Mouse (Mus musculus) intestine, embryonic 15.5 days (tissue): ENCODE data around the gene Ccpg1. TPM values are rescaled to one million over a fixed set of nuclear protein-coding genes. Genes with fewer than 3 reads are reported as not detected.
A peak's percentile ranks its signal among the peaks of the same experiment; 100 is the strongest.

Source experiments
- ATAC-seq: fragments of 200-750 bp; cut with Nextera tagmentation; 2 replicates; pipeline ENCODE4 v1.8.0; 2017; ENCODE audit warnings: moderate TSS enrichment, moderate library complexity
- H3K27ac ChIP-seq: fragments of 300-500 bp; sonication (generic); 2 replicates; pipeline ENCODE4 v1.5.1; 2015; ENCODE audit warnings: mild to moderate bottlenecking, inconsistent platforms
- H3K27me3 ChIP-seq: fragments of 300-500 bp; sonication (generic); replicated peaks from 2 replicates; pipeline ENCODE4 v1.6.1; 2015; ENCODE audit warnings: inconsistent platforms
- H3K36me3 ChIP-seq: fragments of 300-500 bp; sonication (generic); 2 replicates; pipeline ENCODE4 v1.6.1; 2015; ENCODE audit warnings: inconsistent platforms
- H3K4me1 ChIP-seq: fragments of 300-500 bp; sonication (generic); replicated peaks from 2 replicates; pipeline ENCODE4 v1.6.1; 2015; ENCODE audit warnings: inconsistent platforms
- H3K4me2 ChIP-seq: fragments of 300-500 bp; sonication (generic); replicated peaks from 2 replicates; pipeline ENCODE4 v1.6.1; 2015; ENCODE audit warnings: mild to moderate bottlenecking, inconsistent platforms
- H3K4me3 ChIP-seq: fragments of 300-500 bp; sonication (generic); replicated peaks from 2 replicates; pipeline ENCODE4 v1.5.1; 2015; ENCODE audit warnings: inconsistent platforms
- H3K9ac ChIP-seq: fragments of 300-500 bp; sonication (generic); 2 replicates; pipeline ENCODE4 v1.6.1; 2015; ENCODE audit warnings: inconsistent platforms
- H3K9me3 ChIP-seq: fragments of 300-500 bp; sonication (generic); 2 replicates; pipeline ENCODE4 v1.6.1; 2016; ENCODE audit warnings: inconsistent platforms
- WGBS: fragments of 180-500 bp; shearing (Covaris S2); methylation state at CpG from one replicate; pipeline ENCODE4 v1.1.7; 2015; 5-methylcytosine and 5-hydroxymethylcytosine counted together
- polyA plus RNA-seq: library from polyadenylated mRNA; unstranded; fragments of >200 nt; fragmentation: Nextera tagmentation; extraction: Ambion mirVana; gene quantifications from 2 replicates; pipeline ENCODE4 v1.2.1, GENCODE M21; 2015

The Ccpg1 gene
- polyA plus RNA-seq, 1 experiment from 2014 or later, result 25.0 TPM

DNA sequence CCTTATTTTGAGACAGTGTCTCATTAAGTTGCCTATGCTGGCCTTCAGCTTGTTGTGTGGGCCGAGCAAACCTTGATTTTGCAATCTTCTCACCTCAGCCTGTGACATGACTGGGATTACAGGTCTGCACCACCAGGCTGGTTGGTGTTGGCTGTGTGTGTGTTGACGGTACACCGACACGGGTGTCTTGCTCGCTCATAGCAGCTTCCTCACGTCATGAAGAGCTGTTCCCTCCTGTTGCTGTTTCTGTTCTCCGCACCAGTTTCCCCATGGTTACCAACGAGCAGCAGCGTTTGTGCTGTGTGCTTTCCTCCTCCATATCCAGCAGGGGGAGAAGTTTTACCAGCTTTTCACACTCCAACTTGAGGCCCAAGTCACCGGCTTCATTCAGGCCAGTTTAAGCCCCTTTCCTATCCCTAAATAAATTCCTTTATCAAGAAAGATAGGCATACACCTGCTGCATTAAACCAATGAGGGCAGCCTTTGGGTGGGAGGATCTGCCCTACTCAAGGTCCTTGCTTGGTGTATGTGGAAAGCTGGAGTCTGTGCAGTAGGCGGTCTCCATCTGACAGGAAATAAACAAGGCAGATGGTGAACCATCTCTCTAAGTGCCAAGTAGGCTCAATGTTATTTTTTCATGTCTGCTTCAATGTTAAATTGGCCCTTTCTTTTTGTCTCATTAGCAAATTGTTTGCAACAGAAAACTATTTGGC is 16.7 kb upstream of the Ccpg1 start:
- H3K4me2 ChIP-seq, result no peak overlapping the region
- no peaks in the 10 kb centered on the region for H3K4me1 ChIP-seq
- peak; percentile 80 for ATAC-seq
- H3K9me3 ChIP-seq, result no peaks in the 10 kb centered on the region
- no peaks in the 10 kb centered on the region for H3K36me3 ChIP-seq
- no peak overlapping the region for H3K4me3 ChIP-seq
- no peak overlapping the region for H3K27ac ChIP-seq
- H3K27me3 ChIP-seq, result no peaks in the 10 kb centered on the region
- WGBS, result 31% methylated on average over 11 of the region's 11 CpGs
- no peak overlapping the region for H3K9ac ChIP-seq

DNA sequence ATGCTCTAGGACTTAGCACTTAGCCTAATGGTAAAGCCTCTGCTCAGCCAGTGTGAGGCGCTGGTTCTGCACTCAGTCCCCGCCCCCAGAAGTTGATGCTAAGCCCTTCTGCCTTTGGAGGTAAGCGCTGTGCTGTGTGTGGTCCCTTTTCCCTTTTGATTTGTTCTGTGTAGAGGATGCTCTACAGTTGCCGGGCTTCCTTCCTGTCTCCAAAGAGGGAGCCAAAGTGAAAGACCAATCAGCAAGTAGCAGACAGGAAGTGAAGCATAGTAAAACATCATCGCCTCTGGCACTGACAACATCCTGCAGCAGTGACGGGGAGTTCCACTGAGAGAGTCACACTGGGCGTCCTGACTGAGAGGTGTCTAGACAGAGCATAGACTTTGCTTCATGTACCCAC is 15.4 kb upstream of the Ccpg1 start:
- no peak overlapping the region for H3K4me3 ChIP-seq
- H3K4me1 ChIP-seq, result no peaks in the 10 kb centered on the region
- no peak for ATAC-seq
- no peak overlapping the region for H3K27ac ChIP-seq
- no peak overlapping the region for H3K4me2 ChIP-seq
- 71% methylated on average over 7 of the region's 7 CpGs for WGBS
- no peaks in the 10 kb centered on the region for H3K27me3 ChIP-seq
- H3K36me3 ChIP-seq, result no peaks in the 10 kb centered on the region
- H3K9ac ChIP-seq, result no peak overlapping the region
- no peaks in the 10 kb centered on the region for H3K9me3 ChIP-seq

DNA sequence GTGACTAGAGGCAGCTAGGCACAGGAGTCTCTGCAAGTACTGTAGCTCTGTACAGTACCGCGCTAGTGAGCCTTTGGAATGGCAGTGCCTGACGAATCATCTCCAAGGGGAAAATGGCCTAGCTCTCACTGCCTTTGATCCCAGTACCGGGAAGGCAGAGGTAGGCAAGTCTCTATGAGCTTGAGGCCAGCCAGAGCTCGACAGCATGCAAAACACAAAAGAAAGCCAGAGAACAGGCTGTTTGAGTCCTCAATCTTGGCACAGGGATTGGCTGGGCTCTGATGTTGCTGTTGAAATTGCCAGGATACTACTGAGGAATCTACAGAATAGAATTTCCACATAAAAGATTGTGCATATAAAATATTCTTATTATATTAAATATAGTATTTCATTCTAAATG is 12.8 kb upstream of the Ccpg1 start:
- Histone ChIP-seq H3K27ac (no peak overlapping the region), H3K4me1 (no peaks in the 10 kb centered on the region), H3K9ac (no peak overlapping the region), H3K4me2 (no peak overlapping the region), H3K9me3 (no peaks in the 10 kb centered on the region), H3K36me3 (no peaks in the 10 kb centered on the region), H3K4me3 (no peak overlapping the region), H3K27me3 (no peaks in the 10 kb centered on the region)
- 89% methylated on average over 5 of the region's 5 CpGs for WGBS
- no peak for ATAC-seq

DNA sequence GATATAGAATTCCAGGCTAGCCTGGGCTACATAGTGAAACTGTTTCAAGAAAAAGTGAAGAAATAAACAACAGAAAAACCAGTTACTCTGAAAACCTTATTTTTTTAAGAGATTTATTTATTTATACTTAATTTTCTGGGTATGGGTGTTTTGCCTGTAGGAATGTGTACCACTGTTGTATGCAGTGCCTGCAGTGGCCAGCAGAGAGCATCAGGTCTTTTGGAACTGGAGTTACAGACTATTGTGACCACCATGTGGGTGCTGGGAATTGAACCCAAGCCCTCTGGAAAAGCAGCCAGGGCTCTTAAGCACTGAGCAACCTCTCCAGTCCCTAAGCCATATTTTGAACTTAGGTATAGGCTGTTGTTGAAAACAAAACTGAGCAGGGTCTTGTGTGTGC is 12.2 kb upstream of the Ccpg1 start:
- no peak overlapping the region for H3K9ac ChIP-seq
- H3K9me3 ChIP-seq, result no peaks in the 10 kb centered on the region
- no peak for ATAC-seq
- no peak overlapping the region for H3K4me3 ChIP-seq
- no peaks in the 10 kb centered on the region for H3K4me1 ChIP-seq
- no peaks in the 10 kb centered on the region for H3K36me3 ChIP-seq
- H3K4me2 ChIP-seq, result no peak overlapping the region
- no peaks in the 10 kb centered on the region for H3K27me3 ChIP-seq
- H3K27ac ChIP-seq, result no peak overlapping the region

DNA sequence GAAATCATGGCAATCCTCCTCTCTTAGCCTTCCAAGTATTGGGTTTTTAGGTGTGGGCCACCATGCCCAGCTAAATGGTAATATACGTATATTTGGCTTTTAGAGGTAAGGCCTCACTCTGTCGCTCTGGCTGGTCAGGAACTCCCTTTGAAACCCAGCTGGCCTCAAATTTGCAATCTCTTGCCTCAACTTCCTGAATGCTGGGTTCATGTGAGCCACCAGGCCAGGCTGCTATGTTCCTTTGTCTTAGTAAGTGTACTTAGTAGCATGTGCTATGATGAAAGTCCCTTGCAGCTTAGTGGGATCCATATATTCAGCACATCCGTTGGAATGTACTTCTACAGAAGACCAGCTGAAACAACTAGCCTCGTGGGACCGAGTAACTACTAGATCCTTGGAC is 10.5 kb upstream of the Ccpg1 start:
- Histone ChIP-seq H3K27ac (no peak overlapping the region), H3K4me3 (no peak overlapping the region), H3K36me3 (no peaks in the 10 kb centered on the region), H3K4me2 (no peak overlapping the region), H3K9ac (no peak overlapping the region), H3K9me3 (no peaks in the 10 kb centered on the region), H3K27me3 (no peaks in the 10 kb centered on the region), H3K4me1 (no peaks in the 10 kb centered on the region)
- ATAC-seq, result no peak
- WGBS, result 84% methylated on average over 5 of the region's 5 CpGs

DNA sequence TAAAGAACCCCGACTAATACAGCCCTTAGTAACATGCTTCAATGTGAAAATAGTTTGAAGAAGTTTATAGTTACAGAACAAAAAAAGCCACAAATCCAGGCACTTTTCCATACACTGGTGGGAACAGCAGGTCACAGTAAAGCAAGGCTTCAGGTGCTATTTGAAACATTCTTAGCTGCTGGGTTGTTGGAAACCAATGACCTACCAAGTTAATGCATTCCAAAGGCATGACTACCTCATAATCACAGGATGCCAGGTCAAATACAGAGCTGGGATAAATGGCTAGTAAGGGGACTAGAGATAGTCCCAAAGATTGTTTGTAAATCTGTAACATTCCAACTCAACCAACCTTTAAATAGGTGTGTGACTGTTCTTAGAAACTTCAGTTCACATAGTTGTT is 10.0 kb upstream of the Ccpg1 start:
- Histone ChIP-seq H3K9me3 (no peaks in the 10 kb centered on the region), H3K4me1 (no peaks in the 10 kb centered on the region), H3K4me2 (no peak overlapping the region), H3K4me3 (no peak overlapping the region), H3K27me3 (no peaks in the 10 kb centered on the region), H3K36me3 (no peaks in the 10 kb centered on the region), H3K27ac (no peak overlapping the region), H3K9ac (no peak overlapping the region)
- ATAC-seq, result no peak
- WGBS, result 92% methylated on average over 1 of the region's 1 CpGs

DNA sequence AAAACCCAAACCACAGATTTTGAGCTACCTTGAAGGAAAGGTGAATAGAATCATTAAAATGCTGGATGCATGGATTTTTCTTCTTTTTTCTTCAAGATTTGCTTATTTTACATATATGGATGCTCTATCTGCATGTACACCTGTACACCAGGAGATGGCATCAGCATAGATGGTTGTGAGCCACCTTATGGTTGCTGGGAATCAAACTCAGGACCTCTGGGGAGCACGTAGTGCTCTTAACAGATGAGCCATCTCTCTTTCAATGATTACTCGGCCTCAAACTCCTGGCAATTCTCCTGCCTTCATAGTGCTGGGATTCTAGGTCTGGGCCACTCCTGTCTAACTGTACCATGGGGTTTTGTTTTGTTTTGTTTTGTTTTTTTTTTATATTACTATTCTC is 2.2 kb upstream of the Ccpg1 start:
- H3K27me3 ChIP-seq, result no peaks in the 10 kb centered on the region
- no peak for ATAC-seq
- H3K4me2 ChIP-seq, result no peak overlapping the region
- H3K4me3 ChIP-seq, result no peak overlapping the region
- peaks cover 5% of the 10 kb centered on the region for H3K4me1 ChIP-seq
- no peaks in the 10 kb centered on the region for H3K9me3 ChIP-seq
- no peak overlapping the region for H3K9ac ChIP-seq
- no peaks in the 10 kb centered on the region for H3K36me3 ChIP-seq
- no peak overlapping the region for H3K27ac ChIP-seq
- WGBS, result 64% methylated on average over 2 of the region's 2 CpGs

DNA sequence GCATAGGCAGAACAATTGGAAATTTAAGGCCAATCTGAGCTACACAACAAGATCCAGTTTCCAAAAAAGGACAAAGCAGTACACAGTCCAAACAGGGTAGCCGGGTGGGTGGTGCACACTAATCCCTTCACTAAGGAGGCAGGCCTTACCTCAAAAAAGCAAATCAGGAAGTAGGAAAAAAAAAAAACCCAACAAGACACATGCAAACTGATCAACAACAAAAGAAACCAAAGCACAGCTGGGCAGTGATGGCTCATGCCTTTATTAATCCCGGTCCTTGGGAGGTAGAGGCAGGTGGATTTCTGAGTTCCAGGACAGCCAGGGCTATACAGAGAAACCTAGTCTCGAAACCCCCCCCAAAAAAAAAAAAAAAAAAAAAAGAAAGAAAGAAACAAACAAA is 2.5 kb downstream of the Ccpg1 start:
- no peaks in the 10 kb centered on the region for H3K27me3 ChIP-seq
- 69% methylated on average over 3 of the region's 3 CpGs for WGBS
- H3K4me2 ChIP-seq, result no peak overlapping the region

DNA sequence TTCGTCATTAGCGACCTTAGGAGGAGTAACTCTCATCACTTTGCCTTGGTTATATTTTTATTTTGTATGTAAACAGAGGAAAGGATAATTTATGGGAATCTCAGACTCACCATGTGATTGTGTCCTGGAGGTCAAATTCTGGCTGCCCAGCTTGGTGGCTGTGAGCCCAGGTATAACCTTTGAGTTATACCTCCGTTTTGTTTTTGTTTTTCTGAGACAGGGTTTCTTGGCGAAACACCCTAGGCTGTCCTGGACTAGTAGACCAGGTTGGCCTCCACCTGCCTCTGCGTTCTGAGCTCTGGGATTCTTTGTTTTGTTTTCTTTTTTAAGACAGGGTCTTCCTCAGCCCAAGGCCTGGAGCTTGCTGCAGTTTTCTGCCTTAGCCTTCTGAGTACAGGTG is 3.5 kb downstream of the Ccpg1 start:
- Histone ChIP-seq H3K9ac (no peak overlapping the region), H3K27me3 (no peaks in the 10 kb centered on the region), H3K4me1 (peaks cover 5% of the 10 kb centered on the region), H3K36me3 (no peaks in the 10 kb centered on the region), H3K9me3 (no peaks in the 10 kb centered on the region), H3K27ac (no peak overlapping the region), H3K4me2 (no peak overlapping the region), H3K4me3 (no peak overlapping the region)
- ATAC-seq, result no peak
- WGBS, result 87% methylated on average over 5 of the region's 5 CpGs

More for the DNA sequence above, 2.5 kb downstream of the Ccpg1 start:
- no peaks in the 10 kb centered on the region for H3K9me3 ChIP-seq
- H3K4me1 ChIP-seq, result peaks cover 5% of the 10 kb centered on the region
- no peak overlapping the region for H3K27ac ChIP-seq
- no peaks in the 10 kb centered on the region for H3K36me3 ChIP-seq
- no peak overlapping the region for H3K4me3 ChIP-seq
- no peak for ATAC-seq
- H3K9ac ChIP-seq, result no peak overlapping the region

DNA sequence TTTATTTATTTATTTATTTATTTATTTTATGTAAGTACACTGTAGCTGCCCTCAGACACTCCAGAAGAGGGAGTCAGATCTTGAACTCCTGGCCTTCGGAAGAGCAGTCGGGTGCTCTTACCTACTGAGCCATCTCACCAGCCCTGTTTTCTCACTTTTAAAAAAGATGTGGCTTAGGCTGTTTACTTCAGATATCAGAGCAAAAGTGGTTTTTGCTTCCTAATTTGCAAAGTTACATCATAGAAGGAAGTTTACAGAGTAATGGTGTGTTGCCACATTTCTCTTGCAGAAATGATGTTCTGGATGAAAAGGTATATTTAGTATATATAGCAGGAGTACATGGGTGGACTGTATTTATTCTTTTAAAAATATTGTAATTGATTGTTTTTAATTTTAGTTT is 6.2 kb downstream of the Ccpg1 start:
- Histone ChIP-seq H3K36me3 (no peaks in the 10 kb centered on the region), H3K4me3 (no peak overlapping the region), H3K9me3 (no peaks in the 10 kb centered on the region), H3K4me1 (no peaks in the 10 kb centered on the region), H3K9ac (no peak overlapping the region), H3K27ac (no peak overlapping the region), H3K4me2 (no peak overlapping the region), H3K27me3 (no peaks in the 10 kb centered on the region)
- WGBS, result 96% methylated on average over 2 of the region's 2 CpGs
- no peak for ATAC-seq

DNA sequence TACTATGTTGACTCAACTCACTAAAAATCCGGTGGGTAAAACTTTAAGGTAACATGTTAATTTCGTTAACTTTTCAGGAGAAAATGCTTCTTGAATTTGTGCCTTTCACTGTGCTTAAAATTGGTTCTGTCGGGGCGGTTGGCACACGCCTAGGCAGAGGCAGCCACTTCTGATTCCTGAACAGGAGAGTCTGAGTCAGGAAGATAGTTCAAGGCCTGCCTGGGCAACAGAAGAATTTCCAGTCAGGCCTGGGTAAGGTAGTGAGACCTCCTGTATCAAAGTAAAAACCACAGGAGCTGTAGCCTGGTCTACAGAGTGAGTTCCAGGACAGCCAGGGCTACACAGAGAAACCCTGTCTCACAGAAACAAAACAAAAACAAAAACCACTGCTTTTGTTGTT is 7.3 kb downstream of the Ccpg1 start:
- no peak overlapping the region for H3K27ac ChIP-seq
- no peak overlapping the region for H3K4me3 ChIP-seq
- no peaks in the 10 kb centered on the region for H3K9me3 ChIP-seq
- H3K27me3 ChIP-seq, result no peaks in the 10 kb centered on the region
- no peak for ATAC-seq
- H3K36me3 ChIP-seq, result no peaks in the 10 kb centered on the region
- no peaks in the 10 kb centered on the region for H3K4me1 ChIP-seq
- no peak overlapping the region for H3K9ac ChIP-seq
- H3K4me2 ChIP-seq, result no peak overlapping the region
- 90% methylated on average over 5 of the region's 5 CpGs for WGBS

DNA sequence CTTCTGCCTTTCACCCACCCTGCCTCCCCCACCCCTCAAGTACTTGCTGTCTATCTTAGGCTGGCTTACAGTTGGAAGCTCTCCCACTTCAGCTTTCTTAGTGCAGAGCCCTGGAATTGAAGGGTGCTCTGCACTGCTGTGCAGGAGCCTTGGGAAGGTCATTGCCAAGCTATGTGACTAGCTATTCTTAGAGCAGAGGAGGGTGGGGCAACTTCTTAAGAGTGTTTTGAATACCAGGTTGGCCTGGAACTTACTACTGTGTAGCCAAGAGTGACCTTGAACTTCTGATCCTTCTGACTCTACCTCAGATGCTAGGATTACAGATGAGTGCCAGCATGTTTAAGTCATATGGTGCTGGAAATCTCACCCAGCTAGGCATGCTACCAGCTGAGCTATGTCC is 10.9 kb downstream of the Ccpg1 start:
- no peaks in the 10 kb centered on the region for H3K27me3 ChIP-seq
- ATAC-seq, result no peak
- no peak overlapping the region for H3K27ac ChIP-seq

DNA sequence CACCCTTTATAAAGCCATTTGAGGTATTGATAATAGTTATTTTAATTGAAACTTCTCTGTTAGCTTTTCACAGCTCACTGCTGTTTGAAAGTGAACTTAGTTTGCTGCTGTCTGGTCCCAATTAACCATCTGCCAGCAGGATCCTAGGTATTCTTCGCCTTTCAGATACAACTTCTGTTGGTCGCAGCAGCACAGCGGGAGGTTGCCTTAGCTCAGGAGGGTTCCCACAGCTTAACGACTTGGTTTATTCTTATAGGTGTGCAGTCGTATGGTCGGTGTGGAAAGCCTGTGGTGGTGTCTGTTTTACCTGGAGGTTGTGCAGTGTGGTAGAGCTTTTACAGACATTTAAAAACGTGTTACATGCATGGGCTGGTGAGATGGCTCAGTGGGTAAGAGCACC is 11.6 kb downstream of the Ccpg1 start:
- H3K9ac ChIP-seq, result no peak overlapping the region
- no peak overlapping the region for H3K4me3 ChIP-seq
- H3K4me1 ChIP-seq, result no peaks in the 10 kb centered on the region
- H3K36me3 ChIP-seq, result no peaks in the 10 kb centered on the region
- H3K4me2 ChIP-seq, result no peak overlapping the region
- no peaks in the 10 kb centered on the region for H3K27me3 ChIP-seq
- H3K27ac ChIP-seq, result no peak overlapping the region
- H3K9me3 ChIP-seq, result no peaks in the 10 kb centered on the region
- ATAC-seq, result no peak
- 72% methylated on average over 7 of the region's 7 CpGs for whole genome bisulfite sequencing

More for the DNA sequence above, 10.9 kb downstream of the Ccpg1 start:
- no peaks in the 10 kb centered on the region for H3K4me1 ChIP-seq
- H3K4me2 ChIP-seq, result no peak overlapping the region
- no peak overlapping the region for H3K9ac ChIP-seq
- no peak overlapping the region for H3K4me3 ChIP-seq
- H3K36me3 ChIP-seq, result no peaks in the 10 kb centered on the region
- no peaks in the 10 kb centered on the region for H3K9me3 ChIP-seq
